Mouse (Mus musculus) liver, embryonic 12.5 days (tissue): Measurements from ENCODE around the gene Cdh22. TPM values are rescaled to one million over a fixed set of nuclear protein-coding genes. Genes with fewer than 3 reads are reported as not detected.

Experiments used
- ATAC-seq: fragments of 200-750 bp; cut with Nextera tagmentation; 2 replicates; pipeline ENCODE4 v1.8.0; 2017; ENCODE audit warnings: moderate number of reproducible peaks, mild to moderate bottlenecking, moderate library complexity
- H3K27ac ChIP-seq: fragments of 300-500 bp; sonication (generic); 2 replicates; pipeline ENCODE4 v1.5.1; 2016; ENCODE audit warnings: mild to moderate bottlenecking
- H3K27me3 ChIP-seq: fragments of 300-500 bp; sonication (generic); replicated peaks from 2 replicates; pipeline ENCODE4 v1.6.1; 2016; ENCODE audit warnings: mild to moderate bottlenecking, moderate library complexity
- H3K36me3 ChIP-seq: fragments of 300-500 bp; sonication (generic); 2 replicates; pipeline ENCODE4 v1.6.1; 2016; ENCODE audit warnings: mild to moderate bottlenecking, moderate library complexity
- H3K4me1 ChIP-seq: fragments of 300-500 bp; sonication (generic); 2 replicates; pipeline ENCODE4 v1.6.1; 2016
- H3K4me2 ChIP-seq: fragments of 300-500 bp; sonication (generic); 2 replicates; pipeline ENCODE4 v1.6.1; 2016; ENCODE audit warnings: mild to moderate bottlenecking, moderate library complexity
- H3K4me3 ChIP-seq: fragments of 300-500 bp; sonication (generic); 2 replicates; pipeline ENCODE4 v1.5.1; 2016; ENCODE audit warnings: mild to moderate bottlenecking, moderate library complexity
- H3K9ac ChIP-seq: fragments of 300-500 bp; sonication (generic); 2 replicates; pipeline ENCODE4 v1.6.1; 2016; ENCODE audit warnings: mild to moderate bottlenecking, moderate library complexity
- H3K9me3 ChIP-seq: fragments of 300-500 bp; sonication (generic); replicated peaks from 2 replicates; pipeline ENCODE4 v1.6.1; 2016; ENCODE audit warnings: mild to moderate bottlenecking, moderate library complexity
- WGBS: fragments of 180-500 bp; shearing (Covaris S2); methylation state at CpG from one replicate; pipeline ENCODE4 v1.1.7; 2016; ENCODE audit not compliant: insufficient replicate concordance; 5-methylcytosine and 5-hydroxymethylcytosine counted together
- polyA plus RNA-seq: library from polyadenylated mRNA; unstranded; fragments of >200 nt; fragmentation: Nextera tagmentation; extraction: Ambion mirVana; gene quantifications from 2 replicates; pipeline ENCODE4 v1.2.1, GENCODE M21; 2016

Gene Cdh22
- 0.04 and 0.07 TPM in 2 replicates for polyA plus RNA-seq

GRCm38 (mm10) chr2:165234613-165235291 lies at the start of gene Cdh22:
TSS of gene Cdh22 (minus strand) at chr2:165234853.
- peak within 1 kb of the TSS; percentile 39 for H3K4me3 ChIP-seq
- peaks cover 99% of the 10 kb centered on the region for H3K27me3 ChIP-seq
- H3K36me3 ChIP-seq: no peaks in the 10 kb centered on the region
- H3K4me1 ChIP-seq: 0 out of 2 replicates have a peak, but pooled peaks cover 7% of the 10 kb centered on the region
- no peaks in the 10 kb centered on the region for H3K9me3 ChIP-seq
- WGBS: 2% methylated on average over 38 of the region's 60 CpGs
- no peak within 1 kb of the TSS; the same call in 1 of the 2 replicates for H3K9ac ChIP-seq
- H3K4me2 ChIP-seq: peak within 1 kb of the TSS; percentile 66
- ATAC-seq: no peak
- no peak within 1 kb of the TSS for H3K27ac ChIP-seq

- Histone ChIP-seq H3K4me3 (no peak overlapping the region), H3K4me2 (no peak overlapping the region), H3K36me3 (peaks cover 38% of the 10 kb centered on the region), H3K27me3 (no peaks in the 10 kb centered on the region), H3K27ac (no peak overlapping the region), H3K9ac (no peak overlapping the region), H3K4me1 (peaks cover 43% of the 10 kb centered on the region), H3K9me3 (no peaks in the 10 kb centered on the region)
- ATAC-seq: no peak
- WGBS: 73% methylated on average over 7 of the region's 7 CpGs
These were observed 49.7 kb upstream of the Cdh22 start for GRCm38 (mm10) chr2:165284377-165284776.

- peaks cover 41% of the 10 kb centered on the region for H3K36me3 ChIP-seq
- 66% methylated on average over 3 of the region's 3 CpGs for WGBS
- H3K9ac ChIP-seq: no peak overlapping the region
- peaks cover 40% of the 10 kb centered on the region for H3K4me1 ChIP-seq
- no peak for ATAC-seq
- H3K9me3 ChIP-seq: no peaks in the 10 kb centered on the region
- no peaks in the 10 kb centered on the region for H3K27me3 ChIP-seq
- no peak overlapping the region for H3K4me2 ChIP-seq
- H3K4me3 ChIP-seq: no peak overlapping the region
- no peak overlapping the region for H3K27ac ChIP-seq
These were observed 49.0 kb upstream of the Cdh22 start for GRCm38 (mm10) chr2:165283644-165284043.

GRCm38 (mm10) chr2:165281779-165282311 lies 47.2 kb upstream of the Cdh22 start:
- 73% methylated on average over 4 of the region's 6 CpGs for WGBS
- H3K4me3 ChIP-seq: no peak overlapping the region
- H3K4me2 ChIP-seq: no peak overlapping the region
- peaks cover 27% of the 10 kb centered on the region for H3K4me1 ChIP-seq
- no peaks in the 10 kb centered on the region for H3K27me3 ChIP-seq
- no peak for ATAC-seq
- H3K9ac ChIP-seq: no peak overlapping the region
- H3K36me3 ChIP-seq: peaks cover 57% of the 10 kb centered on the region
- no peak overlapping the region for H3K27ac ChIP-seq
- no peaks in the 10 kb centered on the region for H3K9me3 ChIP-seq

GRCm38 (mm10) chr2:165279351-165279750 lies 44.7 kb upstream of the Cdh22 start:
- H3K4me2 ChIP-seq: no peak overlapping the region
- 67% methylated on average over 10 of the region's 10 CpGs for WGBS
- H3K27ac ChIP-seq: no peak overlapping the region
- ATAC-seq: no peak
- no peaks in the 10 kb centered on the region for H3K9me3 ChIP-seq
- no peak overlapping the region for H3K4me3 ChIP-seq
- no peaks in the 10 kb centered on the region for H3K27me3 ChIP-seq
- H3K9ac ChIP-seq: no peak overlapping the region
- peaks cover 3% of the 10 kb centered on the region; the same call in 1 of the 2 replicates for H3K4me1 ChIP-seq
- peaks cover 61% of the 10 kb centered on the region for H3K36me3 ChIP-seq

GRCm38 (mm10) chr2:165277188-165277740 lies 42.6 kb upstream of the Cdh22 start:
- no peaks in the 10 kb centered on the region; the same call in 1 of the 2 replicates for H3K27me3 ChIP-seq
- no peaks in the 10 kb centered on the region for H3K4me1 ChIP-seq
- H3K27ac ChIP-seq: no peak overlapping the region
- H3K36me3 ChIP-seq: peaks cover 50% of the 10 kb centered on the region
- H3K9me3 ChIP-seq: no peaks in the 10 kb centered on the region
- no peak overlapping the region for H3K4me3 ChIP-seq
- no peak overlapping the region for H3K9ac ChIP-seq
- ATAC-seq: no peak
- whole genome bisulfite sequencing: 77% methylated on average over 5 of the region's 5 CpGs
- no peak overlapping the region for H3K4me2 ChIP-seq

GRCm38 (mm10) chr2:165275824-165276223 lies 41.2 kb upstream of the Cdh22 start:
- no peaks in the 10 kb centered on the region for H3K4me1 ChIP-seq
- no peak for ATAC-seq
- H3K36me3 ChIP-seq: peaks cover 36% of the 10 kb centered on the region
- H3K9ac ChIP-seq: no peak overlapping the region
- H3K4me3 ChIP-seq: no peak overlapping the region
- no peaks in the 10 kb centered on the region for H3K9me3 ChIP-seq
- 38% methylated on average over 8 of the region's 8 CpGs for WGBS
- no peak overlapping the region for H3K4me2 ChIP-seq
- peaks cover 6% of the 10 kb centered on the region; the same call in 1 of the 2 replicates for H3K27me3 ChIP-seq
- H3K27ac ChIP-seq: no peak overlapping the region

GRCm38 (mm10) chr2:165275124-165275640 lies 40.5 kb upstream of the Cdh22 start:
- peaks cover 29% of the 10 kb centered on the region for H3K36me3 ChIP-seq
- H3K27me3 ChIP-seq: peaks cover 6% of the 10 kb centered on the region; the same call in 1 of the 2 replicates
- no peak overlapping the region for H3K4me3 ChIP-seq
- 65% methylated on average over 8 of the region's 8 CpGs for WGBS
- no peak overlapping the region for H3K9ac ChIP-seq
- H3K4me1 ChIP-seq: no peaks in the 10 kb centered on the region
- H3K4me2 ChIP-seq: no peak overlapping the region
- no peak overlapping the region for H3K27ac ChIP-seq
- no peaks in the 10 kb centered on the region for H3K9me3 ChIP-seq
- no peak; the same call in 1 of the 2 replicates for ATAC-seq

GRCm38 (mm10) chr2:165273589-165273988 lies 38.9 kb upstream of the Cdh22 start:
- Histone ChIP-seq H3K4me1 (no peaks in the 10 kb centered on the region), H3K4me2 (no peak overlapping the region), H3K4me3 (no peak overlapping the region), H3K27me3 (peaks cover 13% of the 10 kb centered on the region), H3K9ac (no peak overlapping the region), H3K9me3 (no peaks in the 10 kb centered on the region), H3K27ac (no peak overlapping the region), H3K36me3 (peaks cover 20% of the 10 kb centered on the region)
- no peak for ATAC-seq
- WGBS: 26% methylated on average over 4 of the region's 4 CpGs

GRCm38 (mm10) chr2:165271326-165271725 lies 36.7 kb upstream of the Cdh22 start:
- no peak overlapping the region for H3K27ac ChIP-seq
- H3K9ac ChIP-seq: no peak overlapping the region
- no peaks in the 10 kb centered on the region for H3K9me3 ChIP-seq
- ATAC-seq: no peak
- no peak overlapping the region for H3K4me2 ChIP-seq
- peaks cover under 1% of the 10 kb centered on the region; the same call in 1 of the 2 replicates for H3K36me3 ChIP-seq
- H3K4me3 ChIP-seq: no peak overlapping the region
- no peaks in the 10 kb centered on the region for H3K4me1 ChIP-seq
- WGBS: 23% methylated on average over 8 of the region's 8 CpGs
- peaks cover 29% of the 10 kb centered on the region for H3K27me3 ChIP-seq

GRCm38 (mm10) chr2:165270858-165271257 lies 36.2 kb upstream of the Cdh22 start:
- WGBS: 45% methylated on average over 7 of the region's 7 CpGs
- no peaks in the 10 kb centered on the region for H3K4me1 ChIP-seq
- H3K9me3 ChIP-seq: no peaks in the 10 kb centered on the region
- no peak overlapping the region for H3K4me3 ChIP-seq
- H3K4me2 ChIP-seq: no peak overlapping the region
- no peak for ATAC-seq
- H3K27ac ChIP-seq: no peak overlapping the region
- peaks cover 33% of the 10 kb centered on the region for H3K27me3 ChIP-seq
- no peaks in the 10 kb centered on the region for H3K36me3 ChIP-seq
- no peak overlapping the region for H3K9ac ChIP-seq

GRCm38 (mm10) chr2:165266739-165267138 lies 32.1 kb upstream of the Cdh22 start:
- Histone ChIP-seq H3K27ac (no peak overlapping the region), H3K9ac (no peak overlapping the region), H3K36me3 (no peaks in the 10 kb centered on the region), H3K4me2 (no peak overlapping the region), H3K27me3 (peaks cover 60% of the 10 kb centered on the region), H3K4me1 (no peaks in the 10 kb centered on the region), H3K4me3 (no peak overlapping the region), H3K9me3 (no peaks in the 10 kb centered on the region)
- 26% methylated on average over 12 of the region's 12 CpGs for WGBS
- no peak for ATAC-seq
